Mouse (Mus musculus) mature B cell (primary cell): ENCODE data around the gene Kif11.

Experiments
- in situ Hi-C: fragments of 300-500 bp; cut with MboI; formaldehyde crosslinking; loops from 2 replicates; pipeline ENCODE4 v1.14.3; 2019

Kif11 gene

GRCm38 (mm10) chr19:37375755-37376615 is at the start of gene Kif11:
Kif11 (plus strand) TSS chr19:37376403.
- in situ Hi-C loops, result no loop called here

GRCm38 (mm10) chr19:37327216-37327615 is 49.0 kb upstream of the Kif11 start:
- in situ Hi-C loops, result no loop called here

- in situ Hi-C loops, result no loop called here
Observed at GRCm38 (mm10) chr19:37332726-37333125, 43.5 kb upstream of the Kif11 start.

- in situ Hi-C loops, result no loop called here
Observed at GRCm38 (mm10) chr19:37333357-37333756, 42.8 kb upstream of the Kif11 start.

- in situ Hi-C loops, result no loop called here
Observed at GRCm38 (mm10) chr19:37335392-37335791, 40.8 kb upstream of the Kif11 start.

GRCm38 (mm10) chr19:37337752-37338151 is 38.5 kb upstream of the Kif11 start, which contains the start of gene Ide:
Ide (minus strand) TSS chr19:37337852.
- in situ Hi-C loops, result no loop called here

GRCm38 (mm10) chr19:37340495-37340894 is 35.7 kb upstream of the Kif11 start:
- in situ Hi-C loops, result no loop called here

GRCm38 (mm10) chr19:37340931-37341330 is 35.3 kb upstream of the Kif11 start:
- in situ Hi-C loops, result no loop called here

- in situ Hi-C loops, result no loop called here
Observed at GRCm38 (mm10) chr19:37343899-37344298, 32.3 kb upstream of the Kif11 start.

GRCm38 (mm10) chr19:37346258-37346657 is 29.9 kb upstream of the Kif11 start:
- in situ Hi-C loops, result no loop called here

GRCm38 (mm10) chr19:37348331-37348730 is 27.9 kb upstream of the Kif11 start:
- in situ Hi-C loops, result no loop called here

- in situ Hi-C loops, result no loop called here
Observed at GRCm38 (mm10) chr19:37348952-37349351, 27.3 kb upstream of the Kif11 start.

GRCm38 (mm10) chr19:37352756-37353155 is 23.4 kb upstream of the Kif11 start:
- in situ Hi-C loops, result loop anchor here (10.0 kb wide), 1 partner anchor 398 kb away; no protein-coding TSS in a partner anchor

- in situ Hi-C loops, result loop anchor here (10.0 kb wide), 1 partner anchor 399 kb away; no protein-coding TSS in a partner anchor
Observed at GRCm38 (mm10) chr19:37353331-37353730, 22.9 kb upstream of the Kif11 start.

GRCm38 (mm10) chr19:37360044-37360443 is 16.2 kb upstream of the Kif11 start:
- in situ Hi-C loops, result no loop called here

GRCm38 (mm10) chr19:37362545-37362944 is 13.7 kb upstream of the Kif11 start:
- in situ Hi-C loops, result no loop called here

- in situ Hi-C loops, result no loop called here
Observed at GRCm38 (mm10) chr19:37363128-37363939, 12.9 kb upstream of the Kif11 start.

GRCm38 (mm10) chr19:37368990-37369389 is 7.2 kb upstream of the Kif11 start:
- in situ Hi-C loops, result no loop called here

GRCm38 (mm10) chr19:37369921-37370320 is 6.3 kb upstream of the Kif11 start:
- in situ Hi-C loops, result loop anchor here (5.0 kb wide), 1 partner anchor 443 kb away; the partner anchor contains the start of gene Btaf1

- in situ Hi-C loops, result loop anchor here (5.0 kb wide), 1 partner anchor 443 kb away; the partner anchor contains the start of gene Btaf1
Observed at GRCm38 (mm10) chr19:37370356-37370755, 5.8 kb upstream of the Kif11 start.

GRCm38 (mm10) chr19:37374941-37375754 is 1.1 kb upstream of the Kif11 start:
- in situ Hi-C loops, result loop anchor here (5.0 kb wide), 1 partner anchor 448 kb away; the partner anchor contains the start of gene Btaf1
